ENCODE assay signal across 8 mouse cellular contexts in genomic region chr8:93591608-93592301, GRCm38 (mm10). TPM values are rescaled to one million over a fixed set of nuclear protein-coding genes. Genes with fewer than 3 reads are reported as not detected.
DNase-seq lines count a peak whose midpoint lies in the region; ATAC-seq lines count a peak whose summit lies in the region.

No protein-coding gene starts in this region.

- ATAC-seq in forebrain, embryonic 16.5 days = peak; percentile 90

- H3K9ac ChIP-seq in forebrain, embryonic 16.5 days (replicated peaks; ENCODE audit: low read depth, low read length) = peak overlapping the region; percentile 4; the same call in 1 of the 2 replicates

- H3K4me1 ChIP-seq in forebrain, embryonic 16.5 days (replicated peaks; ENCODE audit: control insufficient read depth, insufficient read depth, low read length) = peaks cover 3% of the 10 kb centered on the region; the same call in 1 of the 2 replicates

- no peak overlapping the region for H3K4me3 ChIP-seq in forebrain, embryonic 16.5 days (replicated peaks; ENCODE audit: low read length)

- 0 out of 2 replicates have a peak overlapping the region, but pooled peaks have one; percentile 4 for H3K27ac ChIP-seq in forebrain, embryonic 16.5 days (ENCODE audit: low read length)

- peak; percentile 88 for DNase-seq in MN1 (ENCODE audit: low spot score)
- DNase-seq in c-Kit-positive CD71-positive TER-119-positive erythroid progenitor cells, embryonic 14.5 days (ENCODE audit: low spot score) = peak; percentile 31
- DNase-seq in heart, postnatal 25 days (ENCODE audit: low spot score) = peak; percentile 60
- DNase-seq in layer of hippocampus, adult 8-10 months (ENCODE audit: low spot score in 2 of 2) = peak; percentile 86 to 91
- DNase-seq in lung, postnatal 14 days = peak; percentile 86
- DNase-seq in right cerebral cortex, postnatal 10 days (ENCODE audit: low spot score in 2 of 2) = peak; percentile 93 to 95
- DNase-seq in natural killer cell, adult 2 months (ENCODE audit: low spot score in 2 of 2) = no peak

- no peaks in the 10 kb centered on the region for H3K36me3 ChIP-seq in forebrain, embryonic 16.5 days (ENCODE audit: control insufficient read depth, insufficient read depth)

- H3K4me2 ChIP-seq in forebrain, embryonic 16.5 days (ENCODE audit: low read length) = no peak overlapping the region

- 30% methylated on average over 9 of the region's 9 CpGs for WGBS in forebrain, embryonic 16.5 days

- intact Hi-C loops in heart, postnatal 25 days (cut with DNase I) = loop anchor here (5.0 to 10.0 kb wide), 4 partner anchors 253 to 613 kb away; no protein-coding TSS in a partner anchor

- H3K9me3 ChIP-seq in forebrain, embryonic 16.5 days (ENCODE audit: control insufficient read depth, low read length) = no peaks in the 10 kb centered on the region

- no peaks in the 10 kb centered on the region for H3K27me3 ChIP-seq in forebrain, embryonic 16.5 days (replicated peaks; ENCODE audit: control insufficient read depth, insufficient read depth, low read length)

RNA-seq across cellular contexts. Expression of gene Ces5a, which starts 56.1 kb away (rescaled TPM):
- polyA plus RNA-seq in forebrain, embryonic 16.5 days (2015; fragmentation: Nextera tagmentation; extraction: Ambion mirVana) = 0.75 and 0.88 TPM in 2 replicates
- not detected for total RNA-seq in heart, postnatal 25 days (2021)
- 1 to 10 TPM in 3 of 4 experiments, under 1 TPM in 1; 0.89 to 2.0 (median 1.5) TPM for total RNA-seq in layer of hippocampus, adult 8-10 months (2022)

Comparison
In these comparisons a context has a peak if more than half of its experiments do, and no peak if none do; other contexts are left out.
1. DNase-seq: peak in MN1 (single experiment), c-Kit-positive CD71-positive TER-119-positive erythroid progenitor cells, embryonic 14.5 days (single experiment), heart, postnatal 25 days (single experiment), layer of hippocampus, adult 8-10 months (2 of 2), lung, postnatal 14 days (single experiment) and right cerebral cortex, postnatal 10 days (2 of 2); none in natural killer cell, adult 2 months (0 of 2).